Mouse (Mus musculus) adrenal gland, postnatal 14 days (tissue): ENCODE measurements around the gene Tenm3. TPM values are rescaled to one million over a fixed set of nuclear protein-coding genes. Genes with fewer than 3 reads are reported as not detected.

Experiments used
- DNase-seq: peaks from one replicate; pipeline ENCODE4 v3.0.0; 2021; ENCODE audit warnings: mixed read lengths
- total RNA-seq: library from RNA; stranded (reverse); gene quantifications from 2 replicates; pipeline ENCODE4 v1.2.3, GENCODE M21; 2021

The Tenm3 gene
- total RNA-seq, 1 experiment from 2014 or later = 20.2 TPM

DNA sequence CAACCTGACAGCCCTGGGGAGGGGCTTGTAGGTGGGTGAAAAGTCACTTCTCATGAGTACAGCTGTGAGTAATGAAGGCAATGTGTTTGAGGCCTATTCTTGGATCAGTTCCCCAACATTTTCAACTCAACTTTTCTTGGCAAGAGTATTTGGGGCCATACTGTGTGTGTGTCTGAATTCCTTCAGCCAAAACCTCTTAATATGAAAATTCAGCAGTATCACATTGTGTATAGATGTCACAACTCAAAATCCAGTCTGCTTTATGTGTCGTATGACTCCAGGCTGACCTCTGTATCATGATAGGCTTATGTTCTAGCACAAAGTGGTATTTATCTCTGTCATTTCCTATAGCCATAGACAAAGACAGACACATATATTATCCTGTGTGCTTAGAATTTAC is 270.8 kb downstream of the Tenm3 start:
- DNase-seq = no peak

- DNase-seq = no peak
These were observed 271.4 kb downstream of the Tenm3 start for GRCm38 (mm10) chr8:48572345-48572744.

DNA sequence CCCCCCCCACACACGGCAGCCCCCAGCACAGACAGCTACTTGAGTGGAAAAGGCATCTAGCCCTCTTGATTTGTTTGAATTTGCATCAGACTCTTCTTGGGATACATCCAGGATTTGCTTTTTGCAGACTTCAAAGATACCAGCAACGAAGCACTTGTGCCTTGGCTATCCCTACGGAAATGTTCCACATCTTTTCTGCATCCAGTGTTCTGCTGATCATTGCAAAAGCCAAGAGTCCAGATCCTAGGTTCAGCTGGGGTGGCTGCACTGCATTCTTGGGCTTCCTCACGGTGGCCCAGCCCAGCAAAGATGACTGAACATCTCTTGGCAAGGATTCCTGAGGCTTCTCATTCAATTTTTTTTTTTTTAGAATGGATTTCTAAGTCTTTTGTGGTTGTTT is 275.1 kb downstream of the Tenm3 start:
- no peak for DNase-seq

DNA sequence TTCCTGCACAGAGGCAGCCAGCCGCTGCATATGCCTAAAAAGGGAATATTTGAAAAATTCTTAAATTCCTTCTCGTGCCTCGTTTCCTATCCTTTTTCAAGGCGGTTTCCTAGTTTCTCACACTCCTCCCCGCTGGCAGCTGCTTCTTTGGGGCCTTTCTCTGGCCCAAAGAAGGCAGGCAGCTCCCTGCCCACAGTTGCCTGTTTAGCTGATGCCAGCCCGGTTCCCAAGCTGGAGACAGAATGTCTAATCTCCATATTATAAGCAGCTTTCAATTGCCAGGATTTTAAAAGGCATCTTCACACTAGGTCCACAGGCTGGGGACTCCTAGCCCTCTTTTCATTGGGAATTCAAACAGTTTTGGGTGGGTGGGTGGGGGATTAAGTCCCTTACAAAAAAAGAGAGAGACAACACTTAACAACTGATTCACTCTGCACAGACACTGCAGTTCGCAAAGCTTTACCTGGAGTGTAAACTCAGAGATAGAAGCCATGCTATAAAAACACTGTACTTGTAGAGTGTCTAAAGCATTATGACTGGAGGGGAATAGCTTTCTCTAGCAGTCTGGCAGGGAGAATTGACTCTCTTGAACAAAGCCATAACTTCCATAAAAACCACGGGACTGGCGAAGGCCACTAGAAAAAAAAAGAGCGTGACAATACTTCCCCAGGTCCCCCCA is 275.7 kb downstream of the Tenm3 start:
- no peak for DNase-seq

- DNase-seq = peak; percentile 12
These were observed 283.5 kb downstream of the Tenm3 start for GRCm38 (mm10) chr8:48560227-48560626.

GRCm38 (mm10) chr8:48555546-48556141 is 288.1 kb downstream of the Tenm3 start:
- peak; percentile 56 for DNase-seq

GRCm38 (mm10) chr8:48554762-48555545 is 288.8 kb downstream of the Tenm3 start:
- peak; percentile 84 for DNase-seq

DNA sequence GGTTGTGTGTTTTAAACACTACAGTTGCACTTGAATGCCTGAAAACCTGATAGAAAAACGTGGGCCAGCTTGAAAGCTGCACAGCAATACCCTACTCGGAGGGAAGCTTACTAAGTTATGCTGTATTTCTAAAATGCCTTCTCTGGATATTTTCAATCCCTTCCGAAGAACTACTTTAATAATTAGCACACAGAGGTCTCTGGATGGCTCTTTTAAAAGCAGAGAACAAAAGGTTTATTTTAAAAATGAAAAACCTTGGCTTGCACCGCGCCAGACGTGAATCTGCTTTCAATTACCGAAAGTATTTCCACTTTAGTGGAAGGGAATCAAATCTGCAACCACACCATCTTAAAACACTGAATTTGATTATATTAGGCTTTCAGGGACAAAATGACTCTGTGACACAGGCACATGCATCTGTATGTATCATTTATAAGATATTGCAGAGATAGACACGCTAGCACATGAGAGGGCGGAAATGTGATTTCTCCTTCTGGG is 289.9 kb downstream of the Tenm3 start:
- DNase-seq = no peak

GRCm38 (mm10) chr8:48552306-48552705 is 291.4 kb downstream of the Tenm3 start:
- DNase-seq = no peak

DNA sequence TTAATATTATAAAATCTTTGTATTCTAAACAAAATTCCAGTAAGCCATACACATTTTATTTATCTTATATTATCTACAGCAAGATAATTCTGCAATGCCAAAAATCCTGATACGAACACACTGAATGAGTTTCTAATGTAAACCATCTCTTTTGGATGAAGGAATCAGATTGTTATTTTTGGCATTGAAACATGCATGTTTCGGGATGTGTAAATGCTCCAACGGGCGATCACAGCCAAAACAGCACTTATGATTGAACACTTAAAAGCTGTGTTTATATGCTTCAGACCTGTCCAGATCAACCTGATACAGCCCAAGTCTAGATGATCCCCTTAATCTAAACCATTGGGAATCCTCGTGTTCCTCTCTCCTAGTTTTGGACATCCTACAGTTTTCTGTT is 292.4 kb downstream of the Tenm3 start:
- DNase-seq = no peak

DNA sequence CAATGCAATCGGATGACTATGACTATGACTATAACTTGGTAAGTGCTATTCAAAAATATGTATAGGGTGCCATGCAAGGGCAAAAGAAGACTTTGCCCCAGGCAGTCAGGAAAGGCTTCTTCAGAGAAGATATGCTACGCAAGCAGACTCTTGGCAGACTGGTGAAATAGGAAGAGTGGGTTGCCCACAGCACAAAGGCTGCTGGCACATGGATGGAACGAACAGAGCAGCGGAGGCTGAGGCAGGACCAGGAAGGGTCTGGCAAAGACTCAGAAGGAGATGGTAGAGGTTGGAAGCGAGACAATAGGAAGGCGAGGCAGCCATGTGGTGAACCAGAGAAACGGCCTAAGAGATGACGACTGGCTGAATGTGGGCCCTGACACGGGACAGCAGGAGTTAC is 294.8 kb downstream of the Tenm3 start:
- no peak for DNase-seq

- DNase-seq = no peak
These were observed 298.1 kb downstream of the Tenm3 start for GRCm38 (mm10) chr8:48545631-48546030.

GRCm38 (mm10) chr8:48544840-48545239 is 298.9 kb downstream of the Tenm3 start:
- DNase-seq = no peak

GRCm38 (mm10) chr8:48542141-48542540 is 301.6 kb downstream of the Tenm3 start:
- DNase-seq = peak; percentile 24

DNA sequence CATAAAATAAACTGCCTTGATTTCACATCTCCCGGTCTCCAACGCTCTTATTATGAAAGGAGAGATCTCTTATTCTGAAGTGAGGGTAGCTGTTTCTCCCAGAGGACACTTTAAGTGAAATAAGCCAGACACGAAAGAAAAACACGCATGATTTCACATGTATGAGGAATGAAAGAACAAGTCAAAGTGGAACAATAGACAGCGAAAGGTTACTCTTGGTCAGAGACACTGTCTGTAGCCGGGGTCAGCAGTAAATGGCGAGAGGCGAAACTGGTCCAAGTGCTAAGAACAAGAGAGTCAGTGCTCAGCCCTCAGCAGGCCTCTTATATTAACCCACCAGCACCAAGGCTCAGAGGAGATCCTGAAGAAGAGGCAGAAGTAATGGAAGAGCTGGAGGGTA is 302.9 kb downstream of the Tenm3 start:
- DNase-seq = peak; percentile 13

GRCm38 (mm10) chr8:48535833-48536232 is 307.9 kb downstream of the Tenm3 start:
- DNase-seq = no peak

GRCm38 (mm10) chr8:48531795-48532194 is 312.0 kb downstream of the Tenm3 start:
- DNase-seq = no peak

- DNase-seq = no peak
These were observed 312.7 kb downstream of the Tenm3 start for GRCm38 (mm10) chr8:48530916-48531570.

GRCm38 (mm10) chr8:48527418-48527817 is 316.3 kb downstream of the Tenm3 start:
- no peak for DNase-seq

DNA sequence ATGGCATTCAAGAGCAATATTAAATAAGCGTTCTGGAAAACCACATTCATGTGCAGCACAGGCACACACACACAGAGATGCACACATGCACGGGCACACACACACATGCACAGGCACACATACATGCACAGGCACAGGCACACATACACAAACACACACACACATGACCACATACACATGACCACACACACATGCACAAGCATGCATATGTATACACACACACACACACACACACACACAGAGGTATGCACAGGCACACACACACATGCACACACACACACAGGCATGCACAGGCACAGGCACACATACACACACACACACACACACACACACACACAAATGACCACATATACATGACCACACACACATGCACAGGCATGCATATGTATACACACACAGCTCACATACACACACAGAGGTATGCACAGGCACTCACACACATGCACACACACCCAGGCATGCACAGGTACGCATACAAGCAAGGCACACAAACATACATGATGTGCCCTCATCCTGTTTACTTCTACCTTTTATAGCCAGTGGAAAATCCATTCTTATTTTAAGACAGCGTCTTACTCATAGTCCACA is 321.1 kb downstream of the Tenm3 start:
- no peak for DNase-seq

- DNase-seq = no peak
These were observed 321.7 kb downstream of the Tenm3 start for GRCm38 (mm10) chr8:48522004-48522403.

DNA sequence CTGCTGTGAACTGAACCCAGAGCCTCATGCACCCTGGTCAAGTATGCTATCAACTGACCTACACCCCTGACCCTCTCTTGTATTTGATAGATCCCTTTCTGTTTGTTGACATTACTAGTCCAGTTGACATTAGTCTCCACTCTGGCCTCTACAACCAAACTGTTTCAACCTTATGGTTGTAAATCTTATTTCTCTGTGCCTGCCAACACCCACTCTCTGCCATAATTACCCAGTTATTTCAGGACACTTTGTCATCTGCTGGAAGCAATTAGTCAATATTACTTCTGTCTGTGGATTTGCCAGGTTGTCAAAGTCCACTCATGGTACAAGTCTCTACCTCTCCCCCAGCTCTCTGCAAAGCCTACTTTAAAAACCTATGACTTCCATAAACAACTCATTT is 326.3 kb downstream of the Tenm3 start:
- no peak for DNase-seq
